Mouse (Mus musculus) telencephalon, adult 2 months (tissue): ENCODE data around the gene Ltb4r2.
"Not testable (repeated sequence)": the region's sequence is repeated elsewhere in the genome, so short reads cannot be mapped to it uniquely, and the experiment has no call there.

ENCODE experiments used
- DNase-seq: peaks from one replicate; pipeline ENCODE4 v3.0.0-alpha.2; 2011; ENCODE audit warnings: low read depth, low spot score

Gene Ltb4r2

DNA sequence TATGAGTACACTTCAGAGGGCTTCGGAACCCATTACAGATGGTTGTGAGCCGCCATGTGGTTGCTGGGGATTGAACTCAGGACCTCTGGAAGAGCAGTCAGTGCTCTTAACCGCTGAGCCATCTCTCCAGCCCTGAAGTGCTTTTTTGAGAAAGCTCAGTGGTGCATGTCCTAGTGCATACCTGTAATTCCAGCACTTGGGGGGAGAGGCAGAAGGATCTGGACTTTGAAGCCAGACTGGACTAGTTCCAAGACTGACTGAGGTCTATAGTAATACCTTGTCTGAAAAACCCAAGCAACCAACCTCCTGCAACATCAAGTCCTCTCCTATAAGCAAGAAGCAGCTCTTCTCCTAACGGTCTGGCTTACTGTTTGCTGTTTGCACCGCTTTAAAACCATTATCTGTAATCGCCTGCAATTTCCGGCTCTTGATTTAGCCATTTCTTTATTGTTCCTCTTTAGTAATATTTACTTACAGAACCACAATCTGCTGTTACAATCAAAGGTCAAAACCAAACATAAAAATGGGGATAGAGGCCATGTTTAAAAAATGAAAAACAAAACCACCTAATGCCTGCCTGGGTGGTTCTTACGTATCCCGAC, 24.0 kb upstream of the Ltb4r2 start:
- DNase-seq = no peak

DNA sequence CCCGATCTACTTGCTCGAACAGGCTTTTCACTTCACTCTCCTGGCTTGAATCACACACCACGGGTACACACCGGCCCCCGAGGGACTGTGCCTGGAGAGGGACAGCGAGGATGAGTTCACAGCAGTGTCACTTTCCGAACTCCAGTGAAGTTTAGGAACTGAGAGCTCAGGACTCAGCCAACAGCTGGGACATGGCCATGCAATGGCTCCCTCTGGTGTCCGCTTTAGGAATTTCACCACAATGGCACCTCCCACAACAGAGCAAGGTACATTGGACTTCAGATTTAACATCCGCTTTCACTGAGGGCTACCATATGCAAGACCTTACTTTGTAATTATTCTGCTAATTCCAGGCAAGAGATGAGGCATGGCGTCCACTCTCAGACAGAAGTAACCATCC, 17.5 kb upstream of the Ltb4r2 start:
- DNase-seq = peak; percentile 44

DNA sequence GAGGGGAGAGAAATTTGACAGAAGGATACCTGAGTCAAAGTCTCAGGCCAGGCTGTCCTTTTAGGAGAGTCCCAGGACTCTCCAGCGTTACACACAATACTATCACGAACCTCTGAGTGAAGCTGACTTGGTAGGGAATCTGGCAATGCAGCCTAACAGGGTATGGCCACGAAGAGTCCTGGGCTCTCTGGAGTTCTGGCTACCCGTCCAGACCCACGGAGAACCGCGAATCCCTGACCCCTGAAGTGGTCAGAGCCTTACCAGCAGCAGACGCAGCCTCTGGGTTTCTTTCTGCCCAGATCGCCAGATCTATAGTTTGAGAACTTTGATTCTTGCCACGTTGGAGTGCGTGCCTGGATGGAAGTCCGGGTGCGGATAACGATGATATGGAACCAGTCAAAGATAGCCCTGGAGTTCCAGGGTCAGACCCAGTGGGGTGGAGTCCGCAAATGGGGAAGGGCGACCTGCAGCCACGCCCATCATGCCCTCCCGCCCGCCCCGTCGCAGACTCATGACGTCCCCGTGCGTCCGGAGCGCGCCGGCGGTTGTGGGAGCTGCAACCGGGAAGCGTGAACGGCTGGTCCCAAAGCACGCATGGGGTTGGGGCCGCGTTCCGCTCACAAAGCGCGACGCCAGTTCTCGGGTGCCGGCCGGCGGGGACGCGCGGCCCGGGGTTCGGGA, 15.9 kb upstream of the Ltb4r2 start, which contains the start of the genes Dhrs1 and Nop9:
Gene Dhrs1 (minus strand): TSS at position 511 of the 681 bp plus-strand sequence.
Gene Nop9 (plus strand): TSS at position 514 of the 681 bp plus-strand sequence.
- peak; percentile 60 for DNase-seq

DNA sequence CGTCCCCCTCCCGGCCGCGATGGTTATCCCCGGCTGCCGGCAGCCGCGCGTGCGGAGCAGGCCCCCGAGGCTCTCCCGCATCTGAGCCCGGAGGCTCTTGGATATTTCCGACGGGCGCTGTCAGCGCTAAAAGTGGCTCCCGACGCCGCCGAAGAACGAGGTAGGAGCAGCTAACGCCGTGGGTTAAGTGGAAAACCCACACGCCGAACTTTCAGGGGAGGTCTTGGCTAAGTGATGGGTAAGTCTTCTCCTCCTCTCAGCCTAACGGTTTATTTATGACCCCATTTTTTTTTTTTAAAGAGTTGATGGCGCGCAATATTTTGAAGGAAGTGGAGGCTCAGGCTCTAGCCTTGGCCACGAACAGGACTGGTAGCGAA, 15.4 kb upstream of the Ltb4r2 start:
- no peak for DNase-seq

DNA sequence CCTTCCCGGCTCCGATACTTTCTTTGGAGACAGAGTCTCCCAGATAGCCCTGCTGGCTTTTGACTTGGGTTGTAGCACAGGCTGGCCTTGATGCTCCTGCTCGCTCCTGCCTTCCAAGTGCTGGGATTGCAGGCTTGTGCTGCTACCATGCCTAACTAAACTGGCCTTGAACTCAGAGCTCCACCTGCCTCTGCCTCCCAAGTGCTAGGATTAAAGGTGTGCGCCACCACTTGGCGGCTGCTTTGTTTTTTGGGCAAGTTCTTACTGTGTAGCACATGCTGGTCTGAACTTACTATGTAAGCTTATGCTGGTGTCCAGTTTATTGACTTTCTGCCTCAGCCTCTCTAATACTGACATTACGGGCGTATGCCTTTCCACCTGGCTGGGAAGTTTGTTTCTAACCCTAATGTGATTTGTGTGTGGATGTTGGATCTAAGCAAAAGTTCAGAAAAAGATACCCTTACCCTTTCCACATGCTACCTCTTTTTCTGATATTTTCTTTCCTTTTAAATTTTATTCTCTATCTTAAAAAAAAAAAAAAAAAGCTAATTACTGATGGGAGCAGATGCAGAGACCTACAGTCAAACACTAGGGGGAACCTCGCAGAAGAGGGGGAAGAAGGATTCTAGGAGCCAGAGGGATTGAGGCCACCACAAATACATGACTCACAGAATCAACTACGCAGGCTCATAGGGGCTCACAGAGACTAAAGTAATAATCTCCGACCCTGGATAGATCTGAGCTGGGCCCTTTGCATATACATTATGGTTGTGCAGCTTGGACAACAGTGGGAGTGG, 14.0 kb upstream of the Ltb4r2 start:
- DNase-seq = no peak

DNA sequence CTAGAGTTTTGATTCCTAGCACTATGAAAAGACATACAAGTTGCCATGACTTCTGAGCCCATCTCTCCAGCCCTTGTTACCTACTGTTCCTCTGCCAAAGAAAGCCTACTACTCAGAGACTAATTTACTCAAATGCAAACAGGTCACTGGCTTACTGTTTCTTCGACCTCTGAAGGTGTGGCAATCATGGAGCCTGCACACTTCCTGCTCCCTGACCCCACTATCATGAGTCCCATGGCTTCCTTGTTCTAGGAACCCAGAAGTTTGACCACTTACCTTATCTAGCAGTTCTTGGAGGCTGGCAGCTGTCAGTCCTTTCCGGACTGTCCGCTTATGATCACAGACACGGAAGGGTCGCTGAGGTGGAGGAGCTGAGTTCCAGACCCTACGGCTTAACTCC, 3.7 kb upstream of the Ltb4r2 start:
- no peak for DNase-seq

DNA sequence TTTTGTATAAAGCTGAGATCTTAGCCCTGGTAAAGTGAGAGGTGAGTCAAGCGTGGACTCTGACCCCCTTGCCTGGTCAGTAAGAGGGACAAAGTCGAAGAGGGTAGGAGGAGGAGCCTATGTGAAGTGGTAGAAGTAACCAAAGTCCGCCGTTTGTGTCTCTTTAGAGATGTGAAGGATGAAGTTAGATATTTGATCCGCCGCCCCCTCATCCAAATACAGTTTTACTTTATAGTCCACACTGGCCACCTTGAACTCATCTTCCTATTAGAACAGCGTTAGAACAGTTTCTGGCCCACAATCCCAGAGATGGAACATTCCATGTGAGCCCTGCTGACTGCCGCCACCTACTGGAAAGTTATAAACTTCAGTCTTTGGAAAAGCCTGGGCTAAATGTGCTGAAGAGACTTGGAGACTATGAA, 2.9 kb upstream of the Ltb4r2 start, which contains the start of gene Cideb:
Gene Cideb (minus strand): TSS at position 96 of the 422 bp plus-strand sequence.
- no peak for DNase-seq

DNA sequence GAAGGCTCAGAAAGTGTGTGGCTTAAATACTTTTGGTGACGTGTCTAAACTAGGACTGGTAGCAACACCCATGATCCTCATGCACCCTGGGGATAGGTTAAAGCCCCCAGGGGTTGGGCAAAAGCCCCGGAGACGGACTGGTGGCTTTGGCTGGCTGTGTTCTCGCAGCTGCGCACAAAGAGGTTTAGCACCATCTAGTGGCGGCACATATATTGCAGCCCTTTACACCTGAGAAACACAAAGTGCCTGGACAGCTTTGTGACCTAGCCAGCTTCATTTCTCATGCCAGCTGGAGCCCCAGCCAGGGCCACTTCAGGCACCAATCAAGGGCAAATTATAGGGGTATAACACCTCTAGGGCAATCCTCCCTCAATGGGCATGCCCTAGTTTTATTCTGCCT, 1.1 kb upstream of the Ltb4r2 start:
- DNase-seq = not testable (repeated sequence)

DNA sequence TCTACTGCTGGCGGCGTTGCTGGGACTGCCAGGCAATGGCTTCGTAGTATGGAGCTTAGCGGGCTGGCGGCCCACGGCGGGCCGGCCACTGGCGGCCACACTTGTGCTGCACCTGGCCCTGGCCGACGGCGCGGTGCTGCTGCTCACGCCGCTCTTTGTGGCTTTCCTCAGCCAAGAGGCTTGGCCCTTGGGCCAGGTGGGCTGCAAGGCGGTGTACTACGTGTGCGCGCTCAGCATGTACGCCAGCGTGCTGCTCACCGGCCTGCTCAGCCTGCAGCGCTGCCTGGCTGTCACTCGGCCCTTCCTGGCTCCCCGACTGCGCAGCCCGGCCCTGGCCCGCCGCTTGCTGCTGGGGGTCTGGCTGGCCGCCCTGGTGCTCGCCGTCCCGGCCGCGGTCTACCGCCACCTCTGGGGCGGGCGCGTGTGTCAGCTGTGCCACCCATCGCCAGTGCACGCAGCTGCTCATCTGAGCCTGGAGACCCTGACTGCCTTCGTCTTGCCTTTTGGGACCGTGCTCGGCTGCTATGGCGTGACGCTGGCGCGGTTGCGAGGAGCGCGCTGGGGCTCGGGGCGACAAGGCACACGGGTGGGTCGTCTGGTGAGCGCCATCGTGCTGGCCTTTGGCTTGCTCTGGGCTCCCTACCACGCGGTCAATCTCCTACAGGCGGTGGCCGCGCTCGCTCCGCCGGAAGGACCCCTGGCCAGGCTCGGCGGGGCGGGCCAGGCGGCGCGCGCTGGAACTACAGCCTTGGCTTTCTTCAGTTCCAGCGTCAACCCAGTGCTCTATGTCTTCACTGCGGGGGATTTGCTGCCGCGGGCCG, 983 bp downstream of the Ltb4r2 start:
- no peak for DNase-seq

DNA sequence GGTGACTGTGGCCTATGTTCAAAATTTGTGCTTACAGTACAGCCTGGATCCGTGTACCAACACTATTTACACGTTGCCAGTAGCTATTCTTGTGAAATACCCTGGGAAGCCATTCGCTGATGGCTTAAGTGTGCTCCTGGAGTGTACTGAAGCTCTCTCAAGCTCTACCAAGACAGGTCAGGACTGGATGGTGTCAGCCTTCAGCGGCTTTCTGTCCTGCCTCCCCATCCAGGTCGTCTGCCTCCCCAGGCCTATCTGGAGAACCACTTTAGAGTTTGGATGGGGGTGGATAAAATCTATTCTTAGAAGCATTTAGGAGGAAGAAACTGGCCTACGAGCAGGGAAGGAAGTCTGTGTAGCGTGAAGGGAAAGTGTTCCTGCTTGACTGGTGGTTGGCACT, 1.9 kb downstream of the Ltb4r2 start:
- DNase-seq = no peak

DNA sequence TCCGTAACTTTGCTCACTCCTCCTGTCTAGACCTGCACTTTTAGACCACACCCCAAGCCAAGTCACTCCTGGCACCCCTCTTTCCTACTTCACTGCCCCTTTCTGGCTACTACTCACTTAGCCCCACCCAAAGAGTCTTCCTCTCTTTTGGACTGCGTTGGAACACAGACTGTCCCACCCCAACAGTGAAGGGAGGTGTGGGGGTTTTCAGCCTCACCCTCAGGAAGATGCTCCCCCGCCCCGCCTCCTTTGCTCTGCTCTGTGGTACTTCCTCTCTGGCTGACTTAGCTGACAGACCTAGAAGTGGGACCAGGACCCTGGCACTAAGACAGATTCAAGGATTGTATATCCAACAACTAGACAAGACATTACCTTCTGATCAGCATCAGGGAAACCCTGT, 4.5 kb downstream of the Ltb4r2 start, which contains the start of gene Ltb4r1:
Gene Ltb4r1 (plus strand): TSS at position 267 of the 400 bp plus-strand sequence.
- no peak for DNase-seq

DNA sequence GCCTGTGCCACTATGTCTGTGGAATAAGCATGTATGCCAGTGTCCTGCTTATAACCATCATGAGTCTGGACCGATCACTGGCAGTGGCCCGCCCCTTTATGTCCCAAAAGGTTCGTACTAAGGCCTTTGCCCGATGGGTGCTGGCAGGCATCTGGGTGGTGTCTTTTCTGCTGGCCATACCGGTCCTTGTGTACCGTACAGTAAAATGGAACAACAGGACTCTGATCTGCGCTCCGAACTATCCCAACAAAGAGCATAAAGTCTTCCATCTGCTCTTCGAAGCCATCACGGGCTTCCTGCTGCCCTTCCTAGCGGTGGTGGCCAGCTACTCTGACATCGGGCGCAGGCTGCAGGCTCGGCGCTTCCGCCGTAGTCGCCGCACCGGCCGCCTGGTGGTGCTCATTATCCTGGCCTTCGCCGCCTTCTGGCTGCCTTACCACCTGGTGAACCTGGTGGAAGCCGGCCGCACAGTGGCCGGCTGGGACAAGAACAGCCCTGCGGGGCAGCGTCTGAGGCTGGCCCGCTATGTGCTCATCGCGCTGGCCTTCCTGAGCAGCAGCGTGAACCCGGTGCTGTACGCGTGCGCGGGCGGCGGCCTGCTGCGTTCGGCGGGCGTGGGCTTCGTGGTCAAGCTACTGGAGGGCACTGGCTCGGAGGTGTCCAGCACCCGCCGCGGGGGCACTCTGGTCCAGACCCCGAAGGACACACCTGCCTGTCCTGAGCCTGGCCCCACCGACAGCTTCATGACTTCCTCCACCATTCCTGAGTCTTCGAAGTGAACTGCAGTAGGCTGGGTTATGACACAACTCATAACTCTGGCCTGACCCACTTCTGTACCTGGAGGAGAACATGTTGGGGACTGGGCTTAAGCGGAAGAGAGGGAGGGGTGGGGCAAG, 6.5 kb downstream of the Ltb4r2 start:
- DNase-seq = no peak

DNA sequence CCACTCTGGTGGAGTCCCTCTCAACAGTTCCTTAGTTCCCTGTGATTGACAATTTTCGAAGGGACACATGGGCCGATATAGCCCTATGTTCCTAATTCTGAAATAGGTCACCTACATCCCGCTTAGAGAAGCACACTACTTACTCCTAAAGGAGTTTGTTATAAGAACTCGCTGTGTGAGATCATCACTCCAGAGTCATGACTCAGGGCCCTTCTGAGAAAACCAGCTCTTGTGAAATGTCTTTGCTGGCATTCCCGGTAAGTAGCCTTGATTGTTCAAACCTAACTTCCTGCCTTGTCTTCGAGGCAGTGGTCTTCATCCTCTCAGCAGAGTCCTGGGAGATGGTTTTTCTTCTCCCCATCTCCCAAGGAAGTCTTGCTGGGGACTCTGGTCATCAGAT, 7.3 kb downstream of the Ltb4r2 start:
- no peak for DNase-seq

DNA sequence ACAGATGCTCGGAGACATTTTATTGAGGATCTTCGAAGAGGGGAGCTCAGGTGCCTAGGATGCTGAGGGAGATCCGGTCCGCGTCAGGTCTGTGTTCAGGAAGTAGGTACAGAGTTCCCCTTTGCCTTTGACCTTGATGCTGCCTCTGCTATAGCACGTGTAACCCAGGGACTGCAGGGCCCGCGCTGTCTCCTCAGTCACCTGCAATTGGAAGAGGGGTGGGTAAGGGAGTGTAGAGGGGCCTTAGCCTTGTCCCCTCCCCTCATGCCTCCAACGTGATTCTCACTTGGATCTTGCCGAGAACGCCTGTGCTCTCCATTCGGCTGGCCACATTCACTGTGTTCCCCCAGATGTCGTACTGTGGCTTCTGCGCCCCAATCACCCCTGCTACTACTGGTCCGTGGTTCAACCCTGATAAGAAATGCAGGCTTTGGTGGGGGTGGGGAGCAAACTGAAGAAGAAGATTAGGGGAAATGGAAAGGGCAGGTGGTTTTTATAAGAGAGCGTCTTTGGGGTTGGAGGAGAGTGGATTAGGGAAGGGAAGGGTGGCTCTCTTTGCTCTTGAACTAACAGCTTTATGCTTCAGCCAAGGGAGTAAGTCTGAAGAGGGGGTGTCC, 8.0 kb downstream of the Ltb4r2 start:
- DNase-seq = no peak

DNA sequence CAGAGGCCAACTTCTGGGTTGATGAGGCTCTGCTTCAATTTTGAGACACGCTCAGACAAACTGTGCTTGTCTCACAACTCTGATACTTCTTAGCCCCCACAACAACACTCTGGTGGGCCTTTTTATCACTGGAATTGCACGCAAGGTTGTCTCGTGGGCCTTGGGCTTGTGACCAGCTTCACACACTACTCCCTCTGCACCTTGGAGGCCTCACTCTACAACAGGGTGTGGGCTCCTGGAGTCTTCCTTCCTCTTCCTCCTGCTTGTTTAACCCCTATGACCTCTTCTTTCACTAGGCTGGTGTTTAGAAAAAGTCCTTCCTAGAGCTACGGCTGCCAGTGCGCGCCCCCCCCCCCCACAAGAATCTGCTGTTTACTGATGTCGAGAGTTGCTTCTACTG, 15.5 kb downstream of the Ltb4r2 start:
- DNase-seq = no peak

DNA sequence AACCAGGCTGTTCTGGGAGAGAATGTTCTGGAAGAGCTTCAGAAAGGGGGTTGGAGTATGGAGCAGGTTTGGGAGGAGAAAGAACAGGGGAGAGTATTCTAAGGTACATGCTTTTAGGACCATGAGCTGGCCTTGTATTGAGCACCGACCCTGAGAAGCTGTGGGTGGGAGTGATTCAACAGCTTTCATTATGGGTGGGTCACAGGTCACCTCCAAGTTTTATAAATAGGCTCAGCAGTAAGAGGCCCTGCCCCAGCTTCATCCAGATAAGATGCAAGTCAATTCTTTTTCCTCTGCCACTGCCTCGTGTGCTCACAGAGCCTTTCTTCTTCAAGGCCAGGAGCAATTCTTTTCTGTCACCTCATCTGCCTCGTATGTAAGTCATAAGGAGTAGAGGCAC, 15.9 kb downstream of the Ltb4r2 start:
- DNase-seq = no peak

DNA sequence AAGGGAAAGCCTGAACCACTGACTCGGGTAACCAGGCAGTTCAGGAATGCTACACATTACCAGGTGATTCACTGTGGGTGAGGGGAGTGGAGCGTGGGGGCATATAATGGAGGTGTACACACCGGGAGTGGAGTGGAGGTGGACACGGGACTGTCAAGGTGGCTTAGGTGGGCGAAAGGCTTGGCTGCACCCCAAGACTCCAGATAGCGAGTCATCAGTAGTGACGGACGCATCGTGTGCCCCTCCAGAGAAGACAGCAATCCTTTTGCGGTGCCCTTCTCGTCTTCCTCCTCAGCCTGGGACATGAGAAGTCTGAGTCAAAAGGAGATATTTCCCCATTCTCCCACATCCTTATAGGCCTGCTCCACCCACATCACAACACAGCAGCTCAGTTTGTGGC, 16.6 kb downstream of the Ltb4r2 start:
- no peak for DNase-seq

DNA sequence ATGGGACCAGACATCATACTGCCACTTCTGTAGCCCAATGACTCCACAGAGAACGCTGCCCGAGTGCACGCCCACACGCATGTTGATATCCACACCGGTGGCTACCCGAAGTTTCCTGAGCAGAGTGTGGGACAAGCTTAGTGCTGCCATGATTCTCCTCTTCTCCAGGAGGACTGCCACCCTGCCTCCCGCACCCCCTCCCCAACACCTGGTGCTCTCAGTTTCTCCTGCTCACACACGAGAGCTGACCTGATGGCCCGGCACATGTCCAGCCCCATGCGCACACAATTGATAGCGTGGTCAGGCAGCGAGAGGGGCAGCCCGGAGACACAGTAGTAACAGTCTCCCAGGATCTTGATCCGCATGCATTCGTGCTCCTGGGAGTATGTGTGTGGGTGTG, 17.5 kb downstream of the Ltb4r2 start:
- DNase-seq = no peak

DNA sequence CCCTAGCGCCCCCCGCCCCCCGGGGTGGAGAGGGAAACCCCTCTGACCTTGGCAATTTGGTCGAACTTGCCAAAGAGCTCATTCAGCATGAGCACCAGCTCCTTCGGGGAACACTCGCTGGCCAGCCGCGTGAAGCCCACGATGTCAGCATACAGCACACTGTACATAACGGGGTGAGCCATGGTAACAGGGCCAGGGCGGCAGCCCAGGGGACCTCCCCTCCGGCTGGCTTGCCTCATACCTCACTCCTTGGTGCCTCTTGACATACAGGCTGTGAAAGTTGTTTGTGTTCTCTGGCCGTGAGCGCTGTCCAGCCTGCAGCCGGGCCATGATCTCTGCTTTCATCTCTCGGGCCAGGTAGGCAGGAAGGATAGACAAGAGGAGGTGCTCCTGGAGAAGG, 18.4 kb downstream of the Ltb4r2 start:
- DNase-seq = no peak

DNA sequence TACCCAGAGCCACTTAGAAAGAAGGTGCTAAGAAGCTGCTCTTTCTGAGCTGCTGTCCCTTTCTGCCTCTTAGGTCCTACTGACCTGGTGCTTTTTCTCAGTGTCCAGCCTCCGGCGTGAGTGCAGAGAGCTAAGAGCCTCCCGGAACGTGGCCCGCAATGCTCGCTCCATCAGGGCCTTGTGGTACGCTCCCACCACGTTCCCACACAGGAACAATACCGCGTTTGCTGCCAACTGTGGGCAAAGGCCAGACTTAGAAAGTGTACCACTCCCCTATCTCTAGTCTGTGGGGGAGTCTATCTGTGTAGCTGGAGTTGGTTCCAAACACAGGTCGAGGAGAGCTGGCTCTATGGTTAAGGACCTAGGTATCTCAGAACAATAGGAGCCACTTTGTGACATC, 19.5 kb downstream of the Ltb4r2 start:
- DNase-seq = no peak
